Mouse (Mus musculus) testis, adult 2 months (tissue): ENCODE data around the gene Rnf185. TPM values are rescaled to one million over a fixed set of nuclear protein-coding genes. Genes with fewer than 3 reads are reported as not detected.

Experiments used
- H3K27ac ChIP-seq: fragments of 200-500 bp; 2 replicates; pipeline ENCODE4 v1.5.1; 2012; ENCODE audit warnings: low read depth, low read length; ENCODE audit not compliant: control insufficient read depth, insufficient read depth
- H3K27me3 ChIP-seq: fragments of 200-500 bp; 2 replicates; pipeline ENCODE4 v1.6.1; 2012; ENCODE audit warnings: mild to moderate bottlenecking, low read length, moderate library complexity; ENCODE audit not compliant: control insufficient read depth, insufficient read depth
- H3K36me3 ChIP-seq: fragments of 200-500 bp; 2 replicates; pipeline ENCODE4 v1.6.1; 2012; ENCODE audit warnings: mild to moderate bottlenecking, low read length; ENCODE audit not compliant: control insufficient read depth, insufficient read depth
- H3K4me1 ChIP-seq: fragments of 200-500 bp; 2 replicates; pipeline ENCODE4 v1.6.1; 2012; ENCODE audit warnings: low read length; ENCODE audit not compliant: control insufficient read depth, insufficient read depth
- H3K4me3 ChIP-seq: fragments of 200-500 bp; 2 replicates; pipeline ENCODE4 v1.5.1; 2012; ENCODE audit warnings: low read depth, mild to moderate bottlenecking, low read length, moderate library complexity, mixed read lengths; ENCODE audit not compliant: control insufficient read depth
- CTCF ChIP-seq: fragments of 200-500 bp; IDR thresholded peaks from 2 replicates; pipeline ENCODE4 v1.5.1; 2012; ENCODE audit warnings: low read depth, mild to moderate bottlenecking, inconsistent platforms, low read length, moderate library complexity; ENCODE audit not compliant: control insufficient read depth, insufficient read depth, insufficient replicate concordance
- POLR2A ChIP-seq: fragments of 200-500 bp; IDR thresholded peaks from 2 replicates; pipeline ENCODE4 v1.6.1; 2012; ENCODE audit warnings: low read depth, mild to moderate bottlenecking, inconsistent platforms, low read length, moderate library complexity; ENCODE audit not compliant: control insufficient read depth
- polyA plus RNA-seq: library from polyadenylated mRNA; depleted of rRNA; stranded (reverse); fragments of >200 nt; gene quantifications from 2 replicates; pipeline ENCODE4 v1.2.3, GENCODE M21; 2012

Rnf185 gene
- polyA plus RNA-seq, 1 experiment: 46.2 TPM

DNA sequence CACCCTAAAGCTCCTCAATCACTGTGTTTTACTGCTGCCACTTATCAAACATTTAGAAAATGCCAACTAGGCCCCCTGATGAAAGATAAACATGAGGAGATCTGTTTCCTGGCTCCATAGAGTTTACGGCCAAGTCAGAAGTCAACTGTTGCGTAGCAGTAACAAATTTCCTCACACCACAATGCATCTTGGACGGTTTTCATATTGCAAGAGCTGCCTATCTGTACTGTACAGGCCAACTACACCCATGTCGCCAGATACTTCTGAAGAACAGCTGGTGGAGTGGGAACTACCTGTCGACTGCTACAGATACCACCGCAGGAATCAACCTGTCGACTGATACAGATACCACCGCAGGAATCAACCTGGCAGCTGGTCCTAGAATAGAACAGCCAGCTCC is 7.3 kb downstream of the Rnf185 start:
- no peak overlapping the region for H3K4me3 ChIP-seq
- H3K4me1 ChIP-seq: no peaks in the 10 kb centered on the region; the same call in 1 of the 2 replicates
- H3K36me3 ChIP-seq: no peaks in the 10 kb centered on the region
- H3K27me3 ChIP-seq: no peaks in the 10 kb centered on the region
- H3K27ac ChIP-seq: no peak overlapping the region
- no peak for TF ChIP-seq POLR2A
- no peak for TF ChIP-seq CTCF

DNA sequence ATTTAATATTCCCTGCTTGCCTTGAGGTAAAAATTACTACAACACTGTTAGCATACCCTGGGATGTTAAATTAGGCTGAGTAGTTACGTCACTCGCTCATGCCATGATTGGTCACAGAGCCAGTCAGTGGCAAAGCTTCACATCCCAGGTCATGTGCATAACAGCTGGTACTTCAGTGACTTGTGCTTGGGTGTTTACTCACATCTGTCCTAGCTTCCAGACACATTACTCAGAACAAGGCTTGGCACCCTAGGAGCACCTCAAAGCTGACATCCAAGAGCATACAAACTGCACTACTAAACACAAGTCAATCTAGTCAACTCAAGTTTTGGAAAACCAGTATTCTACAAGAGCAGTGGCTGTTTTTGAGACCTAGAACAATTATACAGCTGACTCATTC is 9.1 kb downstream of the Rnf185 start:
- H3K27me3 ChIP-seq: no peaks in the 10 kb centered on the region
- no peaks in the 10 kb centered on the region for H3K36me3 ChIP-seq
- H3K4me1 ChIP-seq: no peaks in the 10 kb centered on the region
- TF ChIP-seq POLR2A: no peak
- no peak for TF ChIP-seq CTCF
- H3K4me3 ChIP-seq: no peak overlapping the region
- H3K27ac ChIP-seq: no peak overlapping the region

DNA sequence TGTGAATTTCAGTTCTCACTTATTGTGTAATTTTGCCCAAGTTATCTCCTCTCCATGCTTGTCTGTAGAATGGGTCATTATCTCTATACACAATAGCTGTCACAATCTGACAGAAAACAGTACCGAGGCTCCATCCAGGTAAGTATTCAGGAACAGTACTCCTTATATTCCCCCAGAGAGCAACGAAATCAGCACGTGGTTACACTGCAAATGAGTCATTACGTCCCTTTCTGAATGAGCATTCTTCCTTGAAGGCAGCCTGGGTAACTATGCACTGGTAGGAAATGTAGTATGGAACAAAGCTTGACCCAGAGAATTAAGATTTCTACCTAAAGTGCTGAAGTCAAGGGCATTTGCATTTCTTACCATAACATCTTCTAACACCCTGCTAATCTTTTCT is 9.5 kb downstream of the Rnf185 start:
- Histone ChIP-seq H3K36me3 (no peaks in the 10 kb centered on the region), H3K4me3 (no peak overlapping the region), H3K4me1 (no peaks in the 10 kb centered on the region), H3K27ac (no peak overlapping the region), H3K27me3 (no peaks in the 10 kb centered on the region)
- TF ChIP-seq POLR2A (no peak), CTCF (no peak)

DNA sequence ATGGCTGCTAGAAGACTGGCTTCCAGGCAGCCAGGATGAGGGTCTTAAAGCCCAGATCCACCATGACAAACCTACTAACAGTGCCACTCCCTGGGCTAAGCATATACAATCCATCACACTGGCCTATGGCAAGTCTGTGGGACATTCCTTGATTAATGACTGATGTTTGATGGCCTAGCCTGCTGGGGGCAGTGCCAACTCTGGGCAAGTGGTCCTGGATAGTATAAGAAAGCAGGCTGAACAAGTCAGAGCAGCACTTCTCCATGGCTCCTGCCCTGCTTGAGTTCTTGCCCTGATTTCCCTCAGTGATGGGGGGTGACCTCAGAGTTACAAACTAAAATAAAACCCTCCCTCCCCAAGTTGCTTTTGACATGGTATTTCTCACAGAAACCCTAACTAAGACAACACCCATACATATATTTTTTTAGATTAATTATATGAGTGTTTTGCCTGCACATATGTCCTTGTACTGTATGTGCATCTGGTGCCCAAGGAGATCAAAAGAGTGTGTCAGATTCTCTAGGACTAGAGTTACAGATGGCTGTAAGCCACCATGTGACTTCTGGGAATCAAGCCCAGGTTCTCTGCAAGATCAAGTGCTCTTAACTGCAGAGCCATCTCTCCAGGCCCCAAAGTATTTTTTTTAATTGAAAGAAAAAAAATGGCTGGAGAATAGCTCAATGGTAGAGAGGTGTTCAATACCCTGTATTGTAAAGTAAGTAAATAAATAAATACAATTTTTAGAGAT is 10.3 kb downstream of the Rnf185 start:
- H3K4me3 ChIP-seq: no peak overlapping the region
- no peaks in the 10 kb centered on the region for H3K27me3 ChIP-seq
- no peaks in the 10 kb centered on the region for H3K4me1 ChIP-seq
- H3K36me3 ChIP-seq: no peaks in the 10 kb centered on the region
- no peak overlapping the region for H3K27ac ChIP-seq
- TF ChIP-seq CTCF (no peak), POLR2A (no peak)

DNA sequence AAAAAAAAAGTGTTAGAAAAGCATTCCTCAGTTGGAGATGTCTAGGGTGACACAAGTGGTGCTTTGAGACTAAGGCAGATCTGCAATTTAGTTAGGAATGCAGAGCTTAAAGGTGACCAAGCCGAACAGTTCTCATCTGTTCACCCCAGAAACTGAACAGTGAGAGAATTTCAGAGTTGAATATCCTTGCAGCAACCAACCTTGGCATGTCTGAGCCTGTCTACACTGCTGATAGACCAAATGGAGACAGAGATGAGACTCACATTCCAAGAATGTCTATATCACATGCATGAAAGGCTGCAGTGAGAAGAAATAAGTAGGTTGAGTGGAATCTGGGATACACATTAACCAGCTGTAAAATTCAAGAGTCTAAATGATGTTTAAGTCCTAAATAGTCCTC is 14.5 kb downstream of the Rnf185 start:
- TF ChIP-seq POLR2A: no peak
- TF ChIP-seq CTCF: no peak
- Histone ChIP-seq H3K4me1 (no peaks in the 10 kb centered on the region), H3K4me3 (no peak overlapping the region), H3K27ac (no peak overlapping the region), H3K36me3 (no peaks in the 10 kb centered on the region), H3K27me3 (no peaks in the 10 kb centered on the region)

DNA sequence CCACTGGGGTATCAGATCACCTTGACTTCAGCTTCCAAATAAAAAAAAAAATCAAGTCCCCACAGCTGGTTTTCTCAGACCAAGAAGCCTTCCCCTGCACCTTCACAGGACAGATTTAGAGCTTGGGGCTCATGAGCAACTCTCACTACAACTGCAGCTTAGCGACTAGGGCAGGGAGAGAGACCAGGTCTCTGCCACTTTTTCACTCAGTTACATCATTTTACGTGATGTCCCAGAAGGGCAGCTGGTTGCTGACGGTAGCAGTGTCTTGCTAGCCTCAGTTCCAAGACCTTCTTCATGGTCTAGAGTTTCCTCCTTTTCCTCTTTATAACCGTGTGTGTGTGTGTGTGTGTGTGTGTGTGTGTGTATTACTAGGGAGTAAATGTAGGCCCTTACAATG is 18.4 kb downstream of the Rnf185 start:
- Histone ChIP-seq H3K36me3 (no peaks in the 10 kb centered on the region), H3K27me3 (no peaks in the 10 kb centered on the region), H3K27ac (no peak overlapping the region), H3K4me3 (no peak overlapping the region), H3K4me1 (no peaks in the 10 kb centered on the region)
- TF ChIP-seq POLR2A (no peak), CTCF (no peak)

DNA sequence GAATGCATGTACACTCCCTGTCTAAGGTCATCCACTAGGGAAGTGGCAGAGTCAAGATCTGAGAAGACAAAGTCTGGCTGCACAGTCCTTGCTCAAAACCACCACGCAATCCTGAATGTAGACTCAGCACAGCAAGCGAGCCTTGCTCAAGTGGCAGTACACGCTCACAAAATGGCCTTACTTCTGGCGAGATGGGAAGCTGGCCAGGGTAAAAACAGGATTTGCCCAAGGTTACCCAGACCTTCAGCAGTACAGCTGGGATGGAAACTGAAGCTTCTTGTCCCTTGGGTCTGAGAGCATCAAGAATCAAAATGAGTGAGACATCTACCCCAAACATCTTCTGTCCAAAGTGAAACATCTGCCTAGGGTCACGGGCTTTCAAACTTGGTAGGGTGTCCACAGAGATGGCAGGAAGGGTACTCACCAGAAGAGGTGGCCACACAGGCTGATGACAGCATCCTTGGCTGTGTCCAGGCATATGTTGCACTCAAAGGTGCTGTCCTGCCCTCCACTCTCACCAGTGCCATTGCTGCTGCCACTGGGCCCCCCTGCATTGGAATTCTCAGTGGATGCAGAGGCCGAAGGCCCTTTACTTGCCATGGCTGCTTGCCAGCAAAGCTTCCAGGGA is 20.1 kb downstream of the Rnf185 start:
- peak overlapping the region; percentile 32 for H3K27ac ChIP-seq
- H3K36me3 ChIP-seq: no peaks in the 10 kb centered on the region
- no peak overlapping the region for H3K4me3 ChIP-seq
- H3K4me1 ChIP-seq: no peaks in the 10 kb centered on the region
- TF ChIP-seq POLR2A (no peak), CTCF (no peak)
- no peaks in the 10 kb centered on the region for H3K27me3 ChIP-seq
